Comparison of ENCODE assay signal across 9 mouse cellular contexts in genomic region chr8:120276891-120277426, GRCm38 (mm10). TPM values are rescaled to one million over a fixed set of nuclear protein-coding genes. Genes with fewer than 3 reads are reported as not detected.
DNase-seq lines count a peak whose midpoint lies in the region; ATAC-seq lines count a peak whose summit lies in the region.
"Had no signal": no experiment of that assay in that cellular context is flagged by ENCODE, and none has a peak within 500 bp of the region (broad histone marks: within the 10 kb centered on the region; RNA-seq: fewer than 3 reads in every experiment).

No protein-coding gene starts in this region.

- H3K4me2 ChIP-seq in kidney, embryonic 14.5 days (replicated peaks; ENCODE audit: low read depth, low read length) = peak overlapping the region; percentile 74
- H3K4me2 ChIP-seq in stomach, embryonic 16.5 days (ENCODE audit: low read depth, low read length) = peak overlapping the region; percentile 75

- peak; percentile 17 for ATAC-seq in kidney, embryonic 14.5 days (ENCODE audit: low FRiP score, low TSS enrichment)
- ATAC-seq in stomach, embryonic 16.5 days (ENCODE audit: insufficient read depth, low FRiP score) = peak; percentile 15

- H3K4me3 ChIP-seq in kidney, embryonic 14.5 days (ENCODE audit: low read length) = peak overlapping the region; percentile 34
- peak overlapping the region; percentile 44 for H3K4me3 ChIP-seq in stomach, embryonic 16.5 days (replicated peaks; ENCODE audit: low read length)

- peak; percentile 52 to 64 for DNase-seq in adrenal gland, postnatal 36 days
- no peak for DNase-seq in adrenal gland, adult 8-10 months
- peak; percentile 82 for DNase-seq in NIH3T3 (ENCODE audit: low read depth)
- peak; percentile 50 for DNase-seq in gastrocnemius, postnatal 10 days
- DNase-seq in lung, postnatal 14 days = peak; percentile 62
- DNase-seq in right cerebral cortex, postnatal 36 days (ENCODE audit: low spot score in 2 of 2) = no peak

- H3K9me3 ChIP-seq in kidney, embryonic 14.5 days (ENCODE audit: control insufficient read depth, low read length) = no peaks in the 10 kb centered on the region
- no peaks in the 10 kb centered on the region for H3K9me3 ChIP-seq in stomach, embryonic 16.5 days (replicated peaks; ENCODE audit: control insufficient read depth, low read length)

- H3K36me3 ChIP-seq in kidney, embryonic 14.5 days (ENCODE audit: control insufficient read depth, insufficient read depth, low read length) = no peaks in the 10 kb centered on the region
- H3K36me3 ChIP-seq in stomach, embryonic 16.5 days (ENCODE audit: control insufficient read depth, insufficient read depth, low read length) = no peaks in the 10 kb centered on the region
- H3K36me3 ChIP-seq: G1E had no signal

- H3K27ac ChIP-seq in kidney, embryonic 14.5 days (ENCODE audit: low read depth, low read length) = peak overlapping the region; percentile 95
- peak overlapping the region; percentile 97 for H3K27ac ChIP-seq in stomach, embryonic 16.5 days (ENCODE audit: low read length)

- peak overlapping the region; percentile 42 for H3K9ac ChIP-seq in kidney, embryonic 14.5 days (ENCODE audit: low read depth, low read length)
- H3K9ac ChIP-seq in stomach, embryonic 16.5 days (ENCODE audit: low read length) = peak overlapping the region; percentile 67

- H3K27me3 ChIP-seq in kidney, embryonic 14.5 days (ENCODE audit: control insufficient read depth, insufficient read depth, low read length) = no peaks in the 10 kb centered on the region
- H3K27me3 ChIP-seq in stomach, embryonic 16.5 days (ENCODE audit: control insufficient read depth, insufficient read depth, low read length) = no peaks in the 10 kb centered on the region

- peaks cover 65% of the 10 kb centered on the region for H3K4me1 ChIP-seq in kidney, embryonic 14.5 days (ENCODE audit: control insufficient read depth, insufficient read depth, low read length)
- H3K4me1 ChIP-seq in stomach, embryonic 16.5 days (ENCODE audit: control insufficient read depth, insufficient read depth, low read length) = peaks cover 47% of the 10 kb centered on the region

- 6% methylated on average over 16 of the region's 16 CpGs for WGBS in kidney, embryonic 14.5 days
- WGBS in stomach, embryonic 16.5 days = 7% methylated on average over 16 of the region's 16 CpGs

RNA-seq across cellular contexts. Expression of gene Gse1, which starts 48.7 kb away (rescaled TPM):
- 10 to 100 TPM; 25.9 to 30.2 TPM for total RNA-seq in adrenal gland, postnatal 36 days (2021)
- 10 to 100 TPM; 30.7 to 64.5 (median 48.4) TPM for total RNA-seq in adrenal gland, adult 8-10 months (2022)
- 10 to 100 TPM; 25.5 to 38.6 TPM for total RNA-seq in gastrocnemius, postnatal 10 days (2021)
- polyA plus RNA-seq in kidney, embryonic 14.5 days (2014; fragmentation: Nextera tagmentation; extraction: Ambion mirVana) = 11.3 and 12.1 TPM in 2 replicates
- 6.0 and 6.9 TPM in 2 replicates for polyA plus RNA-seq in stomach, embryonic 16.5 days (2015; fragmentation: Nextera tagmentation; extraction: Ambion mirVana)

Comparison
In these comparisons a context has a peak if more than half of its experiments do, and no peak if none do; other contexts are left out.
1. DNase-seq: peak in adrenal gland, postnatal 36 days (2 of 2), NIH3T3 (single experiment), gastrocnemius, postnatal 10 days (single experiment) and lung, postnatal 14 days (single experiment); none in adrenal gland, adult 8-10 months (single experiment) and right cerebral cortex, postnatal 36 days (0 of 2).